Mouse (Mus musculus) limb, embryonic 11.5 days (tissue): ENCODE results near the gene Tbc1d20. TPM values are rescaled to one million over a fixed set of nuclear protein-coding genes. Genes with fewer than 3 reads are reported as not detected.

ENCODE experiments used
- ATAC-seq: fragments of 200-750 bp; cut with Nextera tagmentation; 2 replicates; pipeline ENCODE4 v1.8.0; 2017; ENCODE audit warnings: low read depth; ENCODE audit not compliant: insufficient number of reproducible peaks, low FRiP score, low TSS enrichment
- DNase-seq: peaks from one replicate; pipeline ENCODE4 v3.0.0-alpha.2; 2015; ENCODE audit warnings: low spot score
- H3K27ac ChIP-seq: fragments of 300-500 bp; sonication (generic); replicated peaks from 2 replicates; pipeline ENCODE4 v1.5.1; 2014; ENCODE audit warnings: low read depth, mild to moderate bottlenecking, low read length
- H3K27me3 ChIP-seq: fragments of 300-500 bp; sonication (generic); 2 replicates; pipeline ENCODE4 v1.6.1; 2014; ENCODE audit warnings: mild to moderate bottlenecking, low read length, mixed read lengths; ENCODE audit not compliant: control insufficient read depth, insufficient read depth
- H3K36me3 ChIP-seq: fragments of 300-500 bp; sonication (generic); 2 replicates; pipeline ENCODE4 v1.6.1; 2014; ENCODE audit warnings: mild to moderate bottlenecking, low read length, moderate library complexity, mixed read lengths; ENCODE audit not compliant: control insufficient read depth, insufficient read depth
- H3K4me1 ChIP-seq: fragments of 300-500 bp; sonication (generic); 2 replicates; pipeline ENCODE4 v1.6.1; 2014; ENCODE audit warnings: low read length, mixed read lengths; ENCODE audit not compliant: control insufficient read depth, insufficient read depth
- H3K4me2 ChIP-seq: fragments of 300-500 bp; sonication (generic); 2 replicates; pipeline ENCODE4 v1.6.1; 2014; ENCODE audit warnings: low read depth, mild to moderate bottlenecking, moderate library complexity; ENCODE audit not compliant: severe bottlenecking
- H3K4me3 ChIP-seq: fragments of 300-500 bp; sonication (generic); 2 replicates; pipeline ENCODE4 v1.5.1; 2014; ENCODE audit warnings: low read depth, low read length
- H3K9ac ChIP-seq: fragments of 300-500 bp; sonication (generic); 2 replicates; pipeline ENCODE4 v1.6.1; 2014; ENCODE audit warnings: mild to moderate bottlenecking, low read length
- H3K9me3 ChIP-seq: fragments of 300-500 bp; sonication (generic); 2 replicates; pipeline ENCODE4 v1.6.1; 2016; ENCODE audit warnings: low read length; ENCODE audit not compliant: control insufficient read depth
- WGBS: fragments of 180-500 bp; shearing (Covaris S2); extraction: QIAGEN DNeasy Blood & Tissue Kit; methylation state at CpG from one replicate; pipeline ENCODE4 v1.1.7; 2014; 5-methylcytosine and 5-hydroxymethylcytosine counted together
- polyA plus RNA-seq: library from polyadenylated mRNA; unstranded; fragments of >200 nt; fragmentation: Nextera tagmentation; extraction: Ambion mirVana; gene quantifications from 2 replicates; pipeline ENCODE4 v1.2.1, GENCODE M21; 2014

The Tbc1d20 gene
- polyA plus RNA-seq, 1 experiment from 2014 or later, result 30.5 TPM

- no peak overlapping the region for H3K4me3 ChIP-seq
- no peaks in the 10 kb centered on the region for H3K4me1 ChIP-seq
- H3K27me3 ChIP-seq, result no peaks in the 10 kb centered on the region
- peaks cover 26% of the 10 kb centered on the region; the same call in 1 of the 2 replicates for H3K36me3 ChIP-seq
- DNase-seq (no peak), ATAC-seq (no peak)
- no peak overlapping the region for H3K9ac ChIP-seq
- no peaks in the 10 kb centered on the region for H3K9me3 ChIP-seq
- WGBS, result 88% methylated on average over 6 of the region's 6 CpGs
- H3K27ac ChIP-seq, result no peak overlapping the region
- H3K4me2 ChIP-seq, result no peak overlapping the region
These were observed 20.3 kb downstream of the Tbc1d20 start for GRCm38 (mm10) chr2:152313926-152314325.

DNA sequence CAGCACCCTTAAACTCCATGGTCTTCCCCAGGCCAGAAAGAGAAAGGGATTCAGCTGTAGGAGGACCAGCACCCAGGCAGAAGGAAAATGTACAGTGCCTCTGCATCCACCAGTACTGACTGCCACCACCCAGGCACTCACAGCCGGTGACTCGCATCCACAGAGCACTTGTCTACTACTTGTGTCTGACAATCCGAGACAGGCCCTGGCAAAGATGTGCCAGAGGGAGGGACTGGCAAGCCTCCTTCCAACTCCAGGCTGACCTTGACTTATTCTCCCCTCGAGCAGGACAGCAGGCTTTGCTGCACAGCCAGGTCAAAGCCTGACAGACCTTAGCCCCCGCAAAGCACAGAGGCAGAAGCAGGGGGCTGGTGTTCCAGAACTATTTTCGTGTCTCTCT, 23.4 kb downstream of the Tbc1d20 start:
- no peak for ATAC-seq
- H3K36me3 ChIP-seq, result peaks cover 12% of the 10 kb centered on the region; the same call in 1 of the 2 replicates

DNA sequence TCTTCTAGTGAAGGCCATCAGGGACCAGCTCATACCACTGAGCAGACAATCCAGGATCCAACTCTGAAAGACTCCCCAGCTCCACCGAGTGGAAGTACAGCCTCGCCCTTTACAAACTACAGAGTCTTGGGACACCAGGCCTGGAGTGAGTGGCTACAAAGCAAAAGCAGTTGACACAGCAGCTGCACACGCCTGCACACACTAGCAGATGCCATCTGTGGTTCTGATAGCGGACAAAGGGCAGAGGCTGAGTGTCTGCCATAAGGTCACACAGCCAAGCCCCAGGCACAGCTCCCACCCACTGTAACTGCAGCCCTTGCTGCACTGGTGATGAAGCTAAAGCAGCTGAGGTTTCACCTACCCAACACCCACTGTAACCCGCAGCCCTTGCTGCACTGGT, 27.9 kb downstream of the Tbc1d20 start:
- Histone ChIP-seq H3K4me3 (no peak overlapping the region), H3K9me3 (no peaks in the 10 kb centered on the region), H3K4me1 (no peaks in the 10 kb centered on the region), H3K27me3 (no peaks in the 10 kb centered on the region), H3K4me2 (no peak overlapping the region), H3K36me3 (peaks cover 25% of the 10 kb centered on the region), H3K9ac (no peak overlapping the region), H3K27ac (no peak overlapping the region)
- ATAC-seq (no peak), DNase-seq (no peak)
- WGBS, result 85% methylated on average over 5 of the region's 5 CpGs

More for the DNA sequence above, 23.4 kb downstream of the Tbc1d20 start:
- H3K4me2 ChIP-seq, result no peak overlapping the region
- no peak overlapping the region for H3K27ac ChIP-seq
- H3K27me3 ChIP-seq, result no peaks in the 10 kb centered on the region
- no peak for DNase-seq
- no peaks in the 10 kb centered on the region for H3K4me1 ChIP-seq
- no peak overlapping the region for H3K4me3 ChIP-seq
- 87% methylated on average over 6 of the region's 6 CpGs for WGBS
- H3K9me3 ChIP-seq, result no peaks in the 10 kb centered on the region
- H3K9ac ChIP-seq, result no peak overlapping the region

DNA sequence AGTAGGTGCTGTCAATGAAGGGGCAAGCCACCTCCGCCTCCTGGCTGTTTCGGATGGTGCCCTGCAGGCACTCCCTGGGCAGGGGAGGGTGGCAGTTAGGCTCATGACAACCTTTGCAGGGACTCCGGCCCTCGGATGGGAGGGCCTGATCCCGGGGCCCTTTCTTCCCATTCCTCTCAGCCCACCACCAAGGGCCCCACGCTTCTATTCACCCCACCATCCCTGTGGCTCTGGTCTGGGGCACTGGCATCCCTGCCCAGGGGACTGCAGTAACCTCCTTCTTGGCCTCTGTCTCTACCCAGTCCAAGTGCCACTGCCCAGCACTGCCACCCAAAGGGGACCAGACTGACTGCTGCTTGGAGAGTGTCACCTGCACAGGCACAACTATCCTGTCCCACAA, 28.6 kb downstream of the Tbc1d20 start:
- ATAC-seq (no peak), DNase-seq (no peak)
- H3K27ac ChIP-seq, result no peak overlapping the region
- no peak overlapping the region for H3K9ac ChIP-seq
- no peaks in the 10 kb centered on the region for H3K9me3 ChIP-seq
- no peaks in the 10 kb centered on the region for H3K4me1 ChIP-seq
- peaks cover 25% of the 10 kb centered on the region for H3K36me3 ChIP-seq
- H3K27me3 ChIP-seq, result no peaks in the 10 kb centered on the region
- no peak overlapping the region for H3K4me2 ChIP-seq
- WGBS, result 95% methylated on average over 6 of the region's 6 CpGs
- no peak overlapping the region for H3K4me3 ChIP-seq

GRCm38 (mm10) chr2:152323971-152324370, 30.3 kb downstream of the Tbc1d20 start:
- ATAC-seq (no peak), DNase-seq (no peak)
- Histone ChIP-seq H3K27me3 (no peaks in the 10 kb centered on the region), H3K9ac (no peak overlapping the region), H3K27ac (no peak overlapping the region), H3K4me1 (no peaks in the 10 kb centered on the region), H3K4me2 (no peak overlapping the region), H3K36me3 (peaks cover 21% of the 10 kb centered on the region), H3K9me3 (no peaks in the 10 kb centered on the region), H3K4me3 (no peak overlapping the region)
- WGBS, result 96% methylated on average over 14 of the region's 14 CpGs

GRCm38 (mm10) chr2:152324842-152325241, 31.2 kb downstream of the Tbc1d20 start:
- Histone ChIP-seq H3K9me3 (no peaks in the 10 kb centered on the region), H3K4me3 (no peak overlapping the region), H3K4me2 (no peak overlapping the region), H3K4me1 (no peaks in the 10 kb centered on the region), H3K27ac (no peak overlapping the region), H3K36me3 (peaks cover 21% of the 10 kb centered on the region), H3K9ac (no peak overlapping the region), H3K27me3 (no peaks in the 10 kb centered on the region)
- ATAC-seq (no peak), DNase-seq (no peak)
- WGBS, result 91% methylated on average over 3 of the region's 3 CpGs

DNA sequence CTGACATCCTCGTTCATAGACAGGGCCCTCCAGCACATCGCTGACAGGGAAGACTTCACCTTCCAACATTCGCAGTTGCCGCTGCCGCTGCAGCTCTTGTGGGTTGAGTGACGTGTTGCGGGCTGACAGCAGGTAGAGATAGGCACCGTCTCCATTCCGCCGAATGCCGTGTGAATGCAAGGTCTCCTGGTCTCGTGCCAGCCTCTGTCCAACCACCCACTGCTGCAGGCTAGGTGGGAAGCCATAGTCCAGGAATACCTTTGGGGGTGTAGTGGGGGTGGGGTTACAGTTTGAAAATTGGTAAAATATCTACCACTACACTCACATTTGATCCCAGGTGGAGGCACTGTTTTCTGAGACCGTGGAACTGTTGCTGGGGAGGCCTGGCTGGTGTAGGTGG, 32.5 kb downstream of the Tbc1d20 start:
- H3K27me3 ChIP-seq, result no peaks in the 10 kb centered on the region
- 90% methylated on average over 13 of the region's 13 CpGs for WGBS
- H3K4me2 ChIP-seq, result no peak overlapping the region
- no peaks in the 10 kb centered on the region for H3K4me1 ChIP-seq
- ATAC-seq (no peak), DNase-seq (no peak)
- no peaks in the 10 kb centered on the region for H3K9me3 ChIP-seq
- no peak overlapping the region for H3K9ac ChIP-seq
- peaks cover 21% of the 10 kb centered on the region for H3K36me3 ChIP-seq
- no peak overlapping the region for H3K4me3 ChIP-seq
- H3K27ac ChIP-seq, result no peak overlapping the region

- peaks cover 21% of the 10 kb centered on the region for H3K36me3 ChIP-seq
- no peaks in the 10 kb centered on the region for H3K27me3 ChIP-seq
- H3K27ac ChIP-seq, result no peak overlapping the region
- no peak overlapping the region for H3K4me3 ChIP-seq
- 0 out of 2 replicates have a peak, but pooled peaks cover 2% of the 10 kb centered on the region for H3K4me1 ChIP-seq
- no peak overlapping the region for H3K4me2 ChIP-seq
- 89% methylated on average over 8 of the region's 8 CpGs for WGBS
- no peak overlapping the region for H3K9ac ChIP-seq
- DNase-seq (no peak), ATAC-seq (no peak)
- H3K9me3 ChIP-seq, result no peaks in the 10 kb centered on the region
These were observed 33.0 kb downstream of the Tbc1d20 start for GRCm38 (mm10) chr2:152326654-152327053.

GRCm38 (mm10) chr2:152327980-152328379, 34.4 kb downstream of the Tbc1d20 start:
- Histone ChIP-seq H3K4me1 (0 out of 2 replicates have a peak, but pooled peaks cover 2% of the 10 kb centered on the region), H3K27ac (no peak overlapping the region), H3K27me3 (no peaks in the 10 kb centered on the region), H3K9ac (no peak overlapping the region), H3K9me3 (no peaks in the 10 kb centered on the region), H3K36me3 (peaks cover 15% of the 10 kb centered on the region), H3K4me3 (no peak overlapping the region), H3K4me2 (no peak overlapping the region)
- WGBS, result 78% methylated on average over 5 of the region's 5 CpGs
- ATAC-seq (no peak), DNase-seq (no peak)
